Mouse (Mus musculus): ENCODE measurements around the gene Klhl8. TPM values are rescaled to one million over a fixed set of nuclear protein-coding genes. Genes with fewer than 3 reads are reported as not detected.
A peak's percentile ranks its signal among the peaks of the same experiment; 100 is the strongest.
"Not testable (repeated sequence)": the region's sequence is repeated elsewhere in the genome, so short reads cannot be mapped to it uniquely, and the experiment has no call there.

The Klhl8 gene
- total RNA-seq (2014; rRNA removed) (38.7 and 40.1 TPM in 2 replicates), polyA plus RNA-seq (2015; fragmentation: Nextera tagmentation; extraction: Ambion mirVana) (32.0 and 33.4 TPM in 2 replicates)

GRCm38 (mm10) chr5:103910748-103911409 is at the start of gene Klhl8:
Gene Klhl8 (minus strand): TSS chr5:103911259.
- peak; percentile 95 for DNase-seq (ENCODE audit: low spot score)
- Histone ChIP-seq H3K27ac (peak within 1 kb of the TSS; percentile 76), H3K27me3 (ENCODE audit: insufficient read depth, low read length) (no peaks in the 10 kb centered on the region), H3K4me2 (ENCODE audit: low read depth, low read length) (peak within 1 kb of the TSS; percentile 80), H3K9me3 (ENCODE audit: low read length) (no peaks in the 10 kb centered on the region), H3K4me3 (ENCODE audit: low read length) (peak within 1 kb of the TSS; percentile 94), H3K36me3 (ENCODE audit: insufficient read depth, low read length) (no peaks in the 10 kb centered on the region), H3K9ac (replicated peaks; ENCODE audit: low read length) (peak within 1 kb of the TSS; percentile 80), H3K4me1 (ENCODE audit: insufficient read depth, low read length) (no peaks in the 10 kb centered on the region)
- TF ChIP-seq CTCF (IDR thresholded peaks at IDR 0.05; ENCODE audit: low read depth), result no peak
- whole genome bisulfite sequencing, result under 1% methylated on average over 71 of the region's 86 CpGs
- peak; percentile 98 for ATAC-seq

DNA sequence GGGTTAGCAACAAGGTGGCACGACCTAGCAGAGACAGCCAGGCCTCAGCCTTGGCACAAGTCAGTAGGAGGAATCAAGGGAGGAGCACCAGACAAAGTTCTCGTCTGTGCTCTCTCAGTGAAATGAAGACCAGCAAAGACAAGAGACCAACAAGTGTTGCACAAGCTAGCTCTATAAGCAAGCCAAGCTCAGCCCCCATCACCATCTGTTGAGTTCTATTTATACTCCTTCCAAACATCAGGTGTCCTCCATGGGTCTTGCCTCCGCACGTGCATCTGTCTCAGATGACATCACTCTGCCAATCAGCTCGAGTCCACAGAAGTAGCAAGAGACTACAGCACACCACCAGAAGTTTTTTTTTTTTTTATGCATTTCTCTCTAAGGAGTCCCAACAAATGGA is 43.6 kb upstream of the Klhl8 start:
- H3K36me3 ChIP-seq (ENCODE audit: insufficient read depth, low read length), result no peaks in the 10 kb centered on the region
- no peak overlapping the region for H3K9ac ChIP-seq (replicated peaks; ENCODE audit: low read length)
- TF ChIP-seq CTCF (IDR thresholded peaks at IDR 0.05; ENCODE audit: low read depth), result no peak
- H3K4me1 ChIP-seq (ENCODE audit: insufficient read depth, low read length), result no peaks in the 10 kb centered on the region
- H3K4me3 ChIP-seq (ENCODE audit: low read length), result no peak overlapping the region
- peak; percentile 26 for DNase-seq (ENCODE audit: low spot score)
- H3K4me2 ChIP-seq (ENCODE audit: low read depth, low read length), result no peak overlapping the region
- 58% methylated on average over 5 of the region's 5 CpGs for WGBS
- no peak for ATAC-seq
- H3K27me3 ChIP-seq (ENCODE audit: insufficient read depth, low read length), result no peaks in the 10 kb centered on the region
- H3K27ac ChIP-seq, result no peak overlapping the region
- H3K9me3 ChIP-seq (ENCODE audit: low read length), result no peaks in the 10 kb centered on the region

GRCm38 (mm10) chr5:103953135-103954083 is 42.4 kb upstream of the Klhl8 start:
- Histone ChIP-seq H3K9me3 (ENCODE audit: low read length) (no peaks in the 10 kb centered on the region), H3K36me3 (ENCODE audit: insufficient read depth, low read length) (no peaks in the 10 kb centered on the region), H3K27ac (no peak overlapping the region), H3K4me2 (ENCODE audit: low read depth, low read length) (peak overlapping the region; percentile 13), H3K27me3 (ENCODE audit: insufficient read depth, low read length) (no peaks in the 10 kb centered on the region), H3K9ac (replicated peaks; ENCODE audit: low read length) (no peak overlapping the region), H3K4me1 (ENCODE audit: insufficient read depth, low read length) (no peaks in the 10 kb centered on the region), H3K4me3 (ENCODE audit: low read length) (no peak overlapping the region)
- 52% methylated on average over 10 of the region's 10 CpGs for WGBS
- TF ChIP-seq CTCF (IDR thresholded peaks at IDR 0.05; ENCODE audit: low read depth), result no peak
- ATAC-seq (peak; percentile 59; the same call in 1 of the 2 replicates), DNase-seq (ENCODE audit: low spot score) (peak; percentile 60)

- 93% methylated on average over 15 of the region's 15 CpGs for WGBS
- H3K9ac ChIP-seq (replicated peaks; ENCODE audit: low read length); H3K27me3 ChIP-seq (ENCODE audit: insufficient read depth, low read length); DNase-seq (ENCODE audit: low spot score); ATAC-seq; H3K9me3 ChIP-seq (ENCODE audit: low read length); H3K4me2 ChIP-seq (ENCODE audit: low read depth, low read length); H3K27ac ChIP-seq; H3K36me3 ChIP-seq (ENCODE audit: insufficient read depth, low read length); H3K4me3 ChIP-seq (ENCODE audit: low read length); H3K4me1 ChIP-seq (ENCODE audit: insufficient read depth, low read length): not testable (repeated sequence)
Measured at GRCm38 (mm10) chr5:103950138-103950537, 39.1 kb upstream of the Klhl8 start.

GRCm38 (mm10) chr5:103943183-103943582 is 32.1 kb upstream of the Klhl8 start:
- Histone ChIP-seq H3K4me1 (ENCODE audit: insufficient read depth, low read length) (peaks cover 4% of the 10 kb centered on the region; the same call in 1 of the 2 replicates), H3K27me3 (ENCODE audit: insufficient read depth, low read length) (peaks cover 15% of the 10 kb centered on the region; the same call in 1 of the 2 replicates), H3K9ac (replicated peaks; ENCODE audit: low read length) (no peak overlapping the region), H3K4me3 (ENCODE audit: low read length) (no peak overlapping the region), H3K4me2 (ENCODE audit: low read depth, low read length) (no peak overlapping the region), H3K9me3 (ENCODE audit: low read length) (no peaks in the 10 kb centered on the region), H3K27ac (no peak overlapping the region), H3K36me3 (ENCODE audit: insufficient read depth, low read length) (no peaks in the 10 kb centered on the region)
- no peak for TF ChIP-seq CTCF (IDR thresholded peaks at IDR 0.05; ENCODE audit: low read depth)
- WGBS, result 29% methylated on average over 6 of the region's 6 CpGs
- ATAC-seq (no peak), DNase-seq (ENCODE audit: low spot score) (no peak)

DNA sequence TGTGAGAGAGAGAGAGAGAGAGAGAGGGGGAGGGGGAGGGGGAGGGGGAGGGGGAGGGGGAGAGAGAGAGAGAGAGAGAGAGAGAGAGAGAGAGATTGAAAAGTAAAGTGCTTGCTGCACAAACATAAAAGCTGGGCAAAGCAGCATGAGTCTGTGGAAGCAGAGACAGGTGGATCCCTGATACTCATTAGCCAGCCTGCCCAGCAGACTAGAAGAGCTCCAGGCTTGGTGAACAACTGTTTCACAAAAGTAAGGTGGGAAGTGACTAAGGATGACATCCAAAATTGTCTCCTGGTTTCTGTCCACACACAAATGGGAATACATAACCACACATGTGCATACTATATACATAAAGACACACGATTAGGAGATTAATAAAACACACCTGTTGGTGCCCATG is 28.8 kb upstream of the Klhl8 start:
- 62% methylated on average over 1 of the region's 1 CpGs for WGBS
- no peaks in the 10 kb centered on the region for H3K36me3 ChIP-seq (ENCODE audit: insufficient read depth, low read length)
- no peak overlapping the region for H3K4me2 ChIP-seq (ENCODE audit: low read depth, low read length)
- H3K9ac ChIP-seq (replicated peaks; ENCODE audit: low read length), result no peak overlapping the region
- no peaks in the 10 kb centered on the region for H3K9me3 ChIP-seq (ENCODE audit: low read length)
- H3K4me1 ChIP-seq (ENCODE audit: insufficient read depth, low read length), result peaks cover 4% of the 10 kb centered on the region; the same call in 1 of the 2 replicates
- no peak overlapping the region for H3K4me3 ChIP-seq (ENCODE audit: low read length)
- DNase-seq (ENCODE audit: low spot score), result no peak
- no peak overlapping the region for H3K27ac ChIP-seq
- peaks cover 15% of the 10 kb centered on the region; the same call in 1 of the 2 replicates for H3K27me3 ChIP-seq (ENCODE audit: insufficient read depth, low read length)
- TF ChIP-seq CTCF (IDR thresholded peaks at IDR 0.05; ENCODE audit: low read depth), result no peak
- no peak for ATAC-seq

Measured in hindbrain, postnatal 0 days (tissue).